Mouse (Mus musculus) c-Kit-positive CD71-positive TER-119-negative erythroid progenitor cells, embryonic 14.5 days (primary cell): ENCODE results near the gene Ap2s1.
"Not testable (repeated sequence)": the region's sequence is repeated elsewhere in the genome, so short reads cannot be mapped to it uniquely, and the experiment has no call there.

Experiments
- DNase-seq: peaks from one replicate; pipeline ENCODE4 v3.0.0-alpha.2; 2013; ENCODE audit warnings: low read depth

The Ap2s1 gene

GRCm38 (mm10) chr7:16738073-16738696 is at the start of gene Ap2s1:
TSS of gene Ap2s1 (plus strand) at chr7:16738410.
- DNase-seq: peak; percentile 99

GRCm38 (mm10) chr7:16689196-16689595 is 49.0 kb upstream of the Ap2s1 start:
- no peak for DNase-seq

- DNase-seq: no peak
These were observed 43.2 kb upstream of the Ap2s1 start for GRCm38 (mm10) chr7:16695025-16695424.

- DNase-seq: peak; percentile 10
These were observed 39.2 kb upstream of the Ap2s1 start for GRCm38 (mm10) chr7:16699042-16699441.

- no peak for DNase-seq
These were observed 37.6 kb upstream of the Ap2s1 start for GRCm38 (mm10) chr7:16700583-16700982.

GRCm38 (mm10) chr7:16706385-16706784 is 31.8 kb upstream of the Ap2s1 start:
- DNase-seq: no peak

GRCm38 (mm10) chr7:16708244-16708643 is 30.0 kb upstream of the Ap2s1 start:
- no peak for DNase-seq

- DNase-seq: no peak
These were observed 27.6 kb upstream of the Ap2s1 start for GRCm38 (mm10) chr7:16710604-16711003.

- DNase-seq: no peak
These were observed 25.4 kb upstream of the Ap2s1 start for GRCm38 (mm10) chr7:16712633-16713415.

- DNase-seq: not testable (repeated sequence)
These were observed 21.6 kb upstream of the Ap2s1 start for GRCm38 (mm10) chr7:16716456-16717152.

- DNase-seq: no peak
These were observed 16.6 kb upstream of the Ap2s1 start, which contains the start of gene Ceacam9 for GRCm38 (mm10) chr7:16721629-16722028. TSS of gene Ceacam9 (plus strand) at chr7:16721929.

- not testable (repeated sequence) for DNase-seq
These were observed 15.7 kb upstream of the Ap2s1 start for GRCm38 (mm10) chr7:16722490-16722889.

GRCm38 (mm10) chr7:16728596-16729348 is 9.4 kb upstream of the Ap2s1 start:
- peak; percentile 80 for DNase-seq

- not testable (repeated sequence) for DNase-seq
These were observed 8.6 kb upstream of the Ap2s1 start for GRCm38 (mm10) chr7:16729563-16729962.

- DNase-seq: no peak
These were observed 7.4 kb upstream of the Ap2s1 start for GRCm38 (mm10) chr7:16730791-16731190.

- DNase-seq: no peak
These were observed 6.3 kb upstream of the Ap2s1 start for GRCm38 (mm10) chr7:16731893-16732422.

- no peak for DNase-seq
These were observed 571 bp upstream of the Ap2s1 start for GRCm38 (mm10) chr7:16737606-16738072.

- DNase-seq: no peak
These were observed 920 bp downstream of the Ap2s1 start for GRCm38 (mm10) chr7:16739056-16739604.

- no peak for DNase-seq
These were observed 7.2 kb downstream of the Ap2s1 start for GRCm38 (mm10) chr7:16745373-16745772.

- DNase-seq: peak; percentile 56
These were observed 7.9 kb downstream of the Ap2s1 start for GRCm38 (mm10) chr7:16746093-16746492.

- no peak for DNase-seq
These were observed 9.4 kb downstream of the Ap2s1 start for GRCm38 (mm10) chr7:16747656-16748055.
